Mouse (Mus musculus): ENCODE measurements at regions not wholly inside any gene's neighbourhood (a gene's known extent, or its start where the extent isn't known, plus 50 kb on each side); places are given as distances from the start of the nearest gene placed in this dataset.

- TF ChIP-seq CTCF (IDR thresholded peaks at IDR 0.05; ENCODE audit: low read depth, low read length), result no peak
- TF ChIP-seq POLR2A (IDR thresholded peaks at IDR 0.05; ENCODE audit: extremely low read depth, insufficient read depth, low read length), result no peak
These were observed 363.1 kb upstream of the Cdh5 start for GRCm38 (mm10) chr8:103738330-103738729.
